ENCODE assay signal across 15 mouse cellular contexts in the genomic region with DNA sequence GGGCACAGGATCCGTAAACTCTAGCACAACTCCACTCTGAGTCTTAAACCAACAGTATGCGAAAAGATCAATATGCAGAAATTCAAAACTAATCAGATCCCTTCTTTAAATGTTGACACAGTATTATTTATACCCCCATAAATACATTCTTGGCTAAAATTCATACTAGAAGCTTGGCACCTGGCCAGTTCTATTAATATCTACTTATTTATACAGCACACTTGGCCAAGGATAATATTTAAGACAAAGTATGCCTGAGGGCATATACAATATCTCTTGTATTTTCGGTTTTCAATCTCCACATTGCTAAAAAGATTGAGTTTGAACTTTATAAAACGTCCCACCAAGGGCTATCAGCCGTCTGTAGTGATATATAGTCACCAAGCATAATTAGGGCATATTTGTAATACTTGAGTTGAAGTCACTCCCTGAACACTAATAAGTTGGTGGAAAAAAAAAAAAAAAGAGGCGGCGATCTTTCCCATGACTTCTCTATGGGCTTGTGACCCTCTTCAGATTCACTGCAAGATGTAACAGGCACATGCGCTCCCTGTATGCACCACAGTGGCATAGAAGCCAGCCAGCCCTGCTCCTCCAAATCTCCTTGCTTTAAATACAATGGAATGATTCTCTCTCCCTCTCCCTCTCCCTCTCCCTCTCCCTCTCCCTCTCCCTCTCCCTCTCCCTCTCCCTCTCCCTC. TPM values are rescaled to one million over a fixed set of nuclear protein-coding genes. Genes with fewer than 3 reads are reported as not detected.
DNase-seq lines count a peak whose midpoint lies in the region; ATAC-seq and TF ChIP-seq lines count a peak whose summit lies in the region.
"Had no signal": no experiment of that assay in that cellular context is flagged by ENCODE, and none has a peak within 500 bp of the region (broad histone marks: within the 10 kb centered on the region; RNA-seq: fewer than 3 reads in every experiment).

No protein-coding gene starts in this region.

- ATAC-seq in embryonic facial prominence, embryonic 12.5 days (ENCODE audit: insufficient number of reproducible peaks, insufficient read depth, low FRiP score, low TSS enrichment), result no peak
- ATAC-seq in hindbrain, embryonic 13.5 days (ENCODE audit: low FRiP score), result no peak
- ATAC-seq in neural tube, embryonic 13.5 days (ENCODE audit: low read depth), result no peak
- no peak for ATAC-seq in stomach, postnatal 0 days (ENCODE audit: low FRiP score, low TSS enrichment)

- no peak for TF ChIP-seq EP300 in stomach, postnatal 0 days (optimal IDR thresholded peaks at IDR 0.05)

- 52% methylated on average over 8 of the region's 8 CpGs for WGBS in embryonic facial prominence, embryonic 12.5 days
- 73% methylated on average over 8 of the region's 8 CpGs for WGBS in embryonic facial prominence, embryonic 10.5 days
- WGBS in hindbrain, embryonic 13.5 days, result 74% methylated on average over 8 of the region's 8 CpGs
- WGBS in hindbrain, embryonic 10.5 days, result 81% methylated on average over 8 of the region's 8 CpGs
- 69% methylated on average over 8 of the region's 8 CpGs for WGBS in neural tube, embryonic 13.5 days
- 21% methylated on average over 8 of the region's 8 CpGs for WGBS in stomach, postnatal 0 days

- H3K27me3 ChIP-seq in embryonic facial prominence, embryonic 12.5 days, result no peaks in the 10 kb centered on the region
- peaks cover 12% of the 10 kb centered on the region for H3K27me3 ChIP-seq in embryonic facial prominence, embryonic 10.5 days (replicated peaks; ENCODE audit: low read depth, poor library complexity, severe bottlenecking)
- H3K27me3 ChIP-seq in hindbrain, embryonic 13.5 days, result peaks cover 9% of the 10 kb centered on the region
- H3K27me3 ChIP-seq in hindbrain, embryonic 10.5 days (ENCODE audit: insufficient read depth, poor library complexity, severe bottlenecking), result peaks cover 34% of the 10 kb centered on the region
- peaks cover under 1% of the 10 kb centered on the region; the same call in 1 of the 2 replicates for H3K27me3 ChIP-seq in neural tube, embryonic 13.5 days
- H3K27me3 ChIP-seq in stomach, postnatal 0 days (ENCODE audit: control insufficient read depth, insufficient read depth, low read length), result no peaks in the 10 kb centered on the region

- H3K4me2 ChIP-seq in embryonic facial prominence, embryonic 12.5 days (replicated peaks), result peak overlapping the region; percentile 72
- 0 out of 2 replicates have a peak overlapping the region, but pooled peaks have one; percentile 15 for H3K4me2 ChIP-seq in hindbrain, embryonic 13.5 days
- H3K4me2 ChIP-seq in neural tube, embryonic 13.5 days, result peak overlapping the region; percentile 24; the same call in 1 of the 2 replicates
- H3K4me2 ChIP-seq in stomach, postnatal 0 days (replicated peaks; ENCODE audit: low read depth), result peak overlapping the region; percentile 14; the same call in 1 of the 2 replicates
- H3K4me2 ChIP-seq: midbrain, embryonic 11.5 days had no signal

- H3K9me3 ChIP-seq in embryonic facial prominence, embryonic 12.5 days, result no peaks in the 10 kb centered on the region
- H3K9me3 ChIP-seq in embryonic facial prominence, embryonic 10.5 days, result no peaks in the 10 kb centered on the region
- H3K9me3 ChIP-seq in hindbrain, embryonic 13.5 days, result no peaks in the 10 kb centered on the region
- no peaks in the 10 kb centered on the region for H3K9me3 ChIP-seq in hindbrain, embryonic 10.5 days
- no peaks in the 10 kb centered on the region for H3K9me3 ChIP-seq in neural tube, embryonic 13.5 days
- no peaks in the 10 kb centered on the region for H3K9me3 ChIP-seq in stomach, postnatal 0 days (ENCODE audit: control insufficient read depth, low read length)

- H3K9ac ChIP-seq in embryonic facial prominence, embryonic 12.5 days, result no peak overlapping the region
- H3K9ac ChIP-seq in hindbrain, embryonic 13.5 days, result no peak overlapping the region
- no peak overlapping the region for H3K9ac ChIP-seq in neural tube, embryonic 13.5 days
- no peak overlapping the region for H3K9ac ChIP-seq in stomach, postnatal 0 days (ENCODE audit: low read length)

- DNase-seq in embryonic facial prominence, embryonic 10.5 days (ENCODE audit: low spot score), result no peak
- no peak for DNase-seq in hindbrain, embryonic 10.5 days (ENCODE audit: low spot score)
- no peak for DNase-seq in neural tube, embryonic 10.5 days (ENCODE audit: extremely low spot score, low spot score)
- DNase-seq in stomach, postnatal 0 days (ENCODE audit: low spot score), result no peak
- DNase-seq in embryo, embryonic 10 days (ENCODE audit: low spot score), result no peak
- DNase-seq: adrenal gland, postnatal 10 days; cerebellum, postnatal 36 days; kidney, adult 18-20 months; layer of hippocampus, adult 9-11 months; lung, postnatal 10 days; thymus, adult 2 months had no signal

- H3K4me1 ChIP-seq in embryonic facial prominence, embryonic 12.5 days, result peaks cover 25% of the 10 kb centered on the region
- peaks cover 33% of the 10 kb centered on the region for H3K4me1 ChIP-seq in embryonic facial prominence, embryonic 10.5 days
- peaks cover 32% of the 10 kb centered on the region for H3K4me1 ChIP-seq in hindbrain, embryonic 13.5 days (replicated peaks)
- H3K4me1 ChIP-seq in hindbrain, embryonic 10.5 days (replicated peaks), result peaks cover 25% of the 10 kb centered on the region
- peaks cover 35% of the 10 kb centered on the region for H3K4me1 ChIP-seq in neural tube, embryonic 13.5 days (replicated peaks)
- no peaks in the 10 kb centered on the region for H3K4me1 ChIP-seq in stomach, postnatal 0 days (replicated peaks; ENCODE audit: control insufficient read depth, insufficient read depth)

- no peak overlapping the region for H3K27ac ChIP-seq in embryonic facial prominence, embryonic 12.5 days
- no peak overlapping the region for H3K27ac ChIP-seq in embryonic facial prominence, embryonic 10.5 days (replicated peaks)
- no peak overlapping the region for H3K27ac ChIP-seq in hindbrain, embryonic 13.5 days
- H3K27ac ChIP-seq in hindbrain, embryonic 10.5 days, result no peak overlapping the region
- no peak overlapping the region for H3K27ac ChIP-seq in neural tube, embryonic 13.5 days (replicated peaks)
- H3K27ac ChIP-seq in stomach, postnatal 0 days (replicated peaks), result no peak overlapping the region

- peak overlapping the region; percentile 14; the same call in 1 of the 2 replicates for H3K4me3 ChIP-seq in embryonic facial prominence, embryonic 12.5 days
- no peak overlapping the region; the same call in 1 of the 2 replicates for H3K4me3 ChIP-seq in embryonic facial prominence, embryonic 10.5 days
- H3K4me3 ChIP-seq in hindbrain, embryonic 13.5 days, result no peak overlapping the region
- H3K4me3 ChIP-seq in hindbrain, embryonic 10.5 days, result no peak overlapping the region
- H3K4me3 ChIP-seq in neural tube, embryonic 13.5 days, result no peak overlapping the region
- H3K4me3 ChIP-seq in stomach, postnatal 0 days (ENCODE audit: low read depth, low read length), result no peak overlapping the region

- TF ChIP-seq CTCF in stomach, postnatal 0 days (IDR thresholded peaks at IDR 0.05; ENCODE audit: low read depth), result no peak

- H3K36me3 ChIP-seq in embryonic facial prominence, embryonic 12.5 days, result no peaks in the 10 kb centered on the region; the same call in 1 of the 2 replicates
- H3K36me3 ChIP-seq in embryonic facial prominence, embryonic 10.5 days (replicated peaks), result peaks cover 14% of the 10 kb centered on the region; the same call in 1 of the 2 replicates
- H3K36me3 ChIP-seq in hindbrain, embryonic 13.5 days, result no peaks in the 10 kb centered on the region
- H3K36me3 ChIP-seq in hindbrain, embryonic 10.5 days, result no peaks in the 10 kb centered on the region
- H3K36me3 ChIP-seq in neural tube, embryonic 13.5 days, result no peaks in the 10 kb centered on the region
- H3K36me3 ChIP-seq in stomach, postnatal 0 days (ENCODE audit: control insufficient read depth, insufficient read depth, low read length), result no peaks in the 10 kb centered on the region

RNA-seq across cellular contexts. Expression of a gene that starts 4.4 kb away (rescaled TPM):
- 73.6 and 78.6 TPM in 2 replicates for polyA plus RNA-seq in embryonic facial prominence, embryonic 12.5 days (2016; fragmentation: Nextera tagmentation; extraction: Ambion mirVana)
- 16.6 and 25.6 TPM in 2 replicates for polyA plus RNA-seq in embryonic facial prominence, embryonic 10.5 days (2016; fragmentation: Nextera tagmentation; extraction: Ambion mirVana)
- 20.6 and 23.1 TPM in 2 replicates for polyA plus RNA-seq in hindbrain, embryonic 13.5 days (2015; fragmentation: Nextera tagmentation; extraction: Ambion mirVana)
- 13.5 and 16.1 TPM in 2 replicates for polyA plus RNA-seq in hindbrain, embryonic 10.5 days (2016; fragmentation: Nextera tagmentation; extraction: Ambion mirVana)
- polyA plus RNA-seq in neural tube, embryonic 13.5 days (2015; fragmentation: Nextera tagmentation; extraction: Ambion mirVana), result 24.0 and 33.0 TPM in 2 replicates
- 10.3 and 11.0 TPM in 2 replicates for polyA plus RNA-seq in stomach, postnatal 0 days (2015; fragmentation: Nextera tagmentation; extraction: Ambion mirVana)

RNA-seq across cellular contexts. Expression of a gene that starts 47.8 kb away (rescaled TPM):
- 66.4 and 72.4 TPM in 2 replicates for polyA plus RNA-seq in embryonic facial prominence, embryonic 12.5 days (2016; fragmentation: Nextera tagmentation; extraction: Ambion mirVana)
- 94.0 and 95.4 TPM in 2 replicates for polyA plus RNA-seq in embryonic facial prominence, embryonic 10.5 days (2016; fragmentation: Nextera tagmentation; extraction: Ambion mirVana)
- 31.8 and 34.9 TPM in 2 replicates for polyA plus RNA-seq in hindbrain, embryonic 13.5 days (2015; fragmentation: Nextera tagmentation; extraction: Ambion mirVana)
- polyA plus RNA-seq in hindbrain, embryonic 10.5 days (2016; fragmentation: Nextera tagmentation; extraction: Ambion mirVana), result 63.3 and 77.4 TPM in 2 replicates
- 36.2 and 36.6 TPM in 2 replicates for polyA plus RNA-seq in neural tube, embryonic 13.5 days (2015; fragmentation: Nextera tagmentation; extraction: Ambion mirVana)
- polyA plus RNA-seq in stomach, postnatal 0 days (2015; fragmentation: Nextera tagmentation; extraction: Ambion mirVana), result 32.3 and 33.1 TPM in 2 replicates

Comparison
In these comparisons a context has a peak if more than half of its experiments do, and no peak if none do; other contexts are left out.
1. H3K4me2 ChIP-seq: peak in every context shown above with its lines; median percentile 72 in embryonic facial prominence, embryonic 12.5 days; 24 in neural tube, embryonic 13.5 days; 15 in hindbrain, embryonic 13.5 days; 14 in stomach, postnatal 0 days.